In the genomic region with DNA sequence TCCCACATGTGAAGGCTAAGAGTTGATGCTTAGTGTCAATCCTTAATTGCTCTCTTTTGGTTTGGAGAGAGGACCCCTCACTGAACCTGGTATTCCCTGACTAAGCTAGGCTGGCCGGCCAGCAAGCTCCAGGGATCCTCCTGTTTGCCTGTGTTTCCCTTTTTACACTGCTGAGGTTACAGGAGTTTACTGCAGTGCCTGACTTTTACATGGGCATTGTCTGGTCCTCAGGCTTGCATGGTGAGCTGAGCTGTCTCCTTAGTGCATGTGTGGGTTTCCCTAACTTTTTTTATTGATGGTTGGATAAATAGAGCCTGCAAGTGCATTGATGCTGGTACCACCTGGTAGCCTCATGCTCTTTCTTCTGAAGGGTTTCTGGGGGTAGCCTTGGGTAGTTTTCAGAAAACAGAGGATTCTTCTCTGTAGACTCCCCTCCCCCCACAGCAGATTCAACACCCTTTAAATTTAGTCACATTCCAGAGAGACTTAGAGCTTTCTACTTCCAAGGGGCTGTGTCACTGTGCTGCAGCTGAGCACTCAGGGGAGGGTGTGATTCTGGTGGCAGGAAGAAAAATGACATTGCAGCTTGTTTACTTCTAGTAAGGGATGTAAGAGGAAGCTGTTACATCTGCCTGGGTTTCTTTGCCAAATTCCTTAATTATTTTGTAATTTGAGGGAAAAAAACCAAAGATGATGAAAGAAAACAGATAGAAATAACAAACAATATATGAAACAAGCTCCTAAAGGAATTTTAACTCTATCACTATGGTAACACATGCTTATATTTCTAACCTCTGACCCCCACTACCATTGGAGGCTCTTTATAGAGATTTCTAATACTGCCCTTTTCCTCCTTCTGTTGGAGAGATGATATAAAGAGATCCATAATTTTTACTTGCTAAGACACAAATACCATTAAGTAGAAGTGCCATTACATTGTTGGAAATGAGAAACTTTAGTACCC, we compare ENCODE assay signal across 16 mouse cellular contexts.
DNase-seq lines count a peak whose midpoint lies in the region; ATAC-seq and TF ChIP-seq lines count a peak whose summit lies in the region.
"Had no signal": no experiment of that assay in that cellular context is flagged by ENCODE, and none has a peak within 500 bp of the region (broad histone marks: within the 10 kb centered on the region; RNA-seq: fewer than 3 reads in every experiment).

No protein-coding gene starts in this region.

- H3K27me3 ChIP-seq in hindbrain, postnatal 0 days (ENCODE audit: insufficient read depth, low read length), result no peaks in the 10 kb centered on the region
- no peaks in the 10 kb centered on the region for H3K27me3 ChIP-seq in hindbrain, embryonic 10.5 days (ENCODE audit: insufficient read depth, poor library complexity, severe bottlenecking)
- H3K27me3 ChIP-seq: embryonic facial prominence, embryonic 12.5 days; hindbrain, embryonic 12.5 days had no signal

- no peak overlapping the region for H3K4me2 ChIP-seq in hindbrain, postnatal 0 days (ENCODE audit: low read depth, low read length)
- H3K4me2 ChIP-seq: embryonic facial prominence, embryonic 12.5 days; hindbrain, embryonic 12.5 days had no signal

- no peak for ATAC-seq in hindbrain, postnatal 0 days
- ATAC-seq: forebrain, postnatal 0 days; liver, postnatal 0 days had no signal

- H3K9ac ChIP-seq in hindbrain, postnatal 0 days (replicated peaks; ENCODE audit: low read length), result no peak overlapping the region
- H3K9ac ChIP-seq: embryonic facial prominence, embryonic 12.5 days; forebrain, postnatal 0 days; hindbrain, embryonic 12.5 days; liver, postnatal 0 days had no signal

- 67% methylated on average over 1 of the region's 1 CpGs for WGBS in hindbrain, postnatal 0 days
- WGBS in hindbrain, embryonic 10.5 days, result 45% methylated on average over 1 of the region's 1 CpGs

- peak; percentile 11 for DNase-seq in hindbrain, postnatal 0 days (ENCODE audit: low spot score)
- DNase-seq in hindbrain, embryonic 10.5 days (ENCODE audit: low spot score), result no peak
- peak; percentile 27 for DNase-seq in Muller cell, postnatal 12 days (ENCODE audit: inconsistent ontology term)
- DNase-seq in embryo, embryonic 10.5 days (ENCODE audit: low spot score), result peak; percentile 9
- peak; percentile 60 for DNase-seq in lung, postnatal 10 days
- no peak for DNase-seq in right cerebral cortex, postnatal 36 days (ENCODE audit: low spot score in 2 of 2)
- DNase-seq in left cerebral cortex, postnatal 25 days (ENCODE audit: low spot score in 2 of 2), result no peak
- DNase-seq: adrenal gland, postnatal 14 days; cerebellum, adult 11 months; forebrain, postnatal 0 days; liver, postnatal 0 days; right cerebral cortex, postnatal 25 days; thymus, postnatal 4 days had no signal

- no peaks in the 10 kb centered on the region for H3K4me1 ChIP-seq in hindbrain, postnatal 0 days (ENCODE audit: insufficient read depth, low read length)
- no peaks in the 10 kb centered on the region; the same call in 1 of the 2 replicates for H3K4me1 ChIP-seq in hindbrain, embryonic 10.5 days (replicated peaks)
- H3K4me1 ChIP-seq: embryonic facial prominence, embryonic 12.5 days; hindbrain, embryonic 12.5 days had no signal

- intact Hi-C loops in left cerebral cortex, postnatal 25 days (cut with DNase I), result no loop called here

- no peaks in the 10 kb centered on the region for H3K36me3 ChIP-seq in hindbrain, postnatal 0 days (ENCODE audit: insufficient read depth, low read length)
- no peaks in the 10 kb centered on the region for H3K36me3 ChIP-seq in hindbrain, embryonic 10.5 days
- H3K36me3 ChIP-seq: embryonic facial prominence, embryonic 12.5 days; hindbrain, embryonic 12.5 days had no signal

- no peak overlapping the region for H3K4me3 ChIP-seq in hindbrain, postnatal 0 days (ENCODE audit: low read length)
- no peak overlapping the region for H3K4me3 ChIP-seq in hindbrain, embryonic 10.5 days
- H3K4me3 ChIP-seq: embryonic facial prominence, embryonic 12.5 days; hindbrain, embryonic 12.5 days; layer of hippocampus, adult 2 months had no signal

- no peaks in the 10 kb centered on the region for H3K9me3 ChIP-seq in hindbrain, postnatal 0 days (ENCODE audit: low read length)
- no peaks in the 10 kb centered on the region for H3K9me3 ChIP-seq in hindbrain, embryonic 10.5 days
- H3K9me3 ChIP-seq: embryonic facial prominence, embryonic 12.5 days; hindbrain, embryonic 12.5 days had no signal

- TF ChIP-seq CTCF in hindbrain, postnatal 0 days (IDR thresholded peaks at IDR 0.05; ENCODE audit: low read depth), result no peak

- H3K27ac ChIP-seq in hindbrain, postnatal 0 days, result no peak overlapping the region
- no peak overlapping the region for H3K27ac ChIP-seq in hindbrain, embryonic 10.5 days
- H3K27ac ChIP-seq: embryonic facial prominence, embryonic 12.5 days; hindbrain, embryonic 12.5 days; layer of hippocampus, adult 2 months had no signal

Comparison
In these comparisons a context has a peak if more than half of its experiments do, and no peak if none do; other contexts are left out.
1. DNase-seq: peak in hindbrain, postnatal 0 days (single experiment), Muller cell, postnatal 12 days (single experiment), embryo, embryonic 10.5 days (single experiment) and lung, postnatal 10 days (single experiment); none in hindbrain, embryonic 10.5 days (single experiment), right cerebral cortex, postnatal 36 days (0 of 2) and left cerebral cortex, postnatal 25 days (0 of 2).